Mouse (Mus musculus): ENCODE data around the gene Hsf4. TPM values are rescaled to one million over a fixed set of nuclear protein-coding genes. Genes with fewer than 3 reads are reported as not detected.
A peak's percentile ranks its signal among the peaks of the same experiment; 100 is the strongest.

The Hsf4 gene
- polyA plus RNA-seq, 1 experiment from 2014 or later: not detected

DNA sequence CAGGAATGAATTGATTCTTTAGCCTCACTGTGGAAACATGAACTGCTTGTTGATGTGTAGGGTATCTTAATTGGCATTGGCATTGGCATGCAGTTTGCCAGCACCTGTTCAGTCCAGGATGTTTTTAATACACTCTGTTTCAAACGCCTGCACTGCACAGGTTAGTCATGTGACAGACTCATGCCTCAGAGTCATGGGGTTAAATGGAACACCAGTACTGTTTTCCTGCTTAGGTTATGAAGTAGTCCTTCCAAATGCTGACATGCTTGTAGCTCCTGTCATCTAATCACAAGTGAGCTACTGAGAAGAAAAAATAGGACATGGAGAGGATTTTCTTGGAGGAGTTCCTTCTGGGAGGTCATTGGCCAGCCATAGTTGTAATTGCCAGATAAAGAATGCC, 34.4 kb upstream of the Hsf4 start:
- H3K4me2 ChIP-seq (replicated peaks; ENCODE audit: low read depth, low read length): no peak overlapping the region
- peaks cover 20% of the 10 kb centered on the region for H3K36me3 ChIP-seq (ENCODE audit: control insufficient read depth, insufficient read depth, low read length)
- no peak for ATAC-seq (ENCODE audit: insufficient number of reproducible peaks, insufficient read depth, low FRiP score, low read depth)
- 88% methylated on average over 1 of the region's 1 CpGs for WGBS
- H3K4me3 ChIP-seq (ENCODE audit: low read depth, low read length): no peak overlapping the region
- no peak overlapping the region for H3K9ac ChIP-seq (replicated peaks; ENCODE audit: low read depth, low read length)
- H3K9me3 ChIP-seq (ENCODE audit: control insufficient read depth, low read depth, low read length): no peaks in the 10 kb centered on the region
- H3K27ac ChIP-seq (ENCODE audit: low read length): no peak overlapping the region
- no peaks in the 10 kb centered on the region for H3K27me3 ChIP-seq (ENCODE audit: control insufficient read depth, insufficient read depth, low read length)
- no peaks in the 10 kb centered on the region for H3K4me1 ChIP-seq (ENCODE audit: control insufficient read depth, insufficient read depth, low read length)

DNA sequence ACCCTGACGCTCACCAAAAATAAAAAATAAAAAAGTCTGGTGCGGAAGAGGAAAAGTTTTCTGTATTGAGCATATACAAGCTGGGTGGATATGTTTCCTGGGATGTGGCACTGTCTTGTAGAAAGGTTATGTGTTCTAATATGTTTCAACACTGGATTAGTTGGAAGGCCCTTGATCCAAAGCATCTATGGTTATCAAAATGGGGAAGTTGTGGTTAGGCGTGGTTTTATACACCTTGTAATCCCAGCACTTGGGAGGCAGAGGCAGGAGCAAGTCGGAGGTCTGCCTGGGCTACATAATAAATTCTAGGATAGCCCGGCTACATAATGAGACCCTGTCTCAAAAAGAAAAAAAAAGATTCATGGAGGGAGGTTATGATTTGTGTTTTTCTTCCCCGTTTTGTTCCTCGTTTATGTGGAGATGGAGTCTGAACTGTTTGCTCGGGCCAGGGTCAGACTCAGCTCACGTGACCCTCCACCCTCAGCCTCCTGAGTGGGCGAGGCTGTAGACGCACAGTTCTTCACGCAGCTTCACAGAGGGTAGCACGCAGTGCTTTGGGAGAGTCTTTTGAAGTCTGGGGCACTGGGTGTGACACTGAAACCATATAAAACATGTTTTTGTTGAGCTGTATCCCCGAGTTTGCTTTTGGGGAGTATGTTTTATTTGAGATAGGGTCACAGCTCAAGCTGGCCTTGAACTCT, 32.0 kb upstream of the Hsf4 start:
- Histone ChIP-seq H3K27ac (ENCODE audit: low read length) (no peak overlapping the region), H3K36me3 (ENCODE audit: control insufficient read depth, insufficient read depth, low read length) (peaks cover 30% of the 10 kb centered on the region), H3K4me1 (ENCODE audit: control insufficient read depth, insufficient read depth, low read length) (no peaks in the 10 kb centered on the region), H3K4me2 (replicated peaks; ENCODE audit: low read depth, low read length) (no peak overlapping the region), H3K27me3 (ENCODE audit: control insufficient read depth, insufficient read depth, low read length) (no peaks in the 10 kb centered on the region), H3K9me3 (ENCODE audit: control insufficient read depth, low read depth, low read length) (no peaks in the 10 kb centered on the region), H3K4me3 (ENCODE audit: low read depth, low read length) (no peak overlapping the region), H3K9ac (replicated peaks; ENCODE audit: low read depth, low read length) (no peak overlapping the region)
- WGBS: 83% methylated on average over 14 of the region's 14 CpGs
- no peak for ATAC-seq (ENCODE audit: insufficient number of reproducible peaks, insufficient read depth, low FRiP score, low read depth)

DNA sequence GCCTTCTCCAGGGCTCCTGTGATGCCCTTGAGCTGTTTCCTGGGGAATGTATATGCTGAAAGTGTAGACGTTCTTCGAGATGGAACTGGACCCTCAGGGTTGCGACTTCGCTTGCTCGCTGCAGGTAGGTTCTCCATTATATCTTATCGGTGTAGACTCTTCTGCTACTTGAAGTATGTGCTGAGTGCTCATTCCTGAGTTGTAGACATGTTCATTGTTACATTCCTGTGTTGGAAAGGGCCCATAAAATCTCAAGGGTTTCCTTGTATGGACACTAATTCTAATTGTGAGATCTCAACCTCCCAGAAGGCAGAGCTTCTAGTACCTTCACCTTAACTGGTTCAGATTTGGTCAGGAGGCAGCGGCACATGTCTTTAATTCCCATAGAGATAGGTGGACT, 28.6 kb upstream of the Hsf4 start:
- ATAC-seq (ENCODE audit: insufficient number of reproducible peaks, insufficient read depth, low FRiP score, low read depth): no peak
- Histone ChIP-seq H3K4me2 (replicated peaks; ENCODE audit: low read depth, low read length) (no peak overlapping the region), H3K36me3 (ENCODE audit: control insufficient read depth, insufficient read depth, low read length) (peaks cover 29% of the 10 kb centered on the region), H3K9ac (replicated peaks; ENCODE audit: low read depth, low read length) (no peak overlapping the region), H3K27me3 (ENCODE audit: control insufficient read depth, insufficient read depth, low read length) (no peaks in the 10 kb centered on the region), H3K27ac (ENCODE audit: low read length) (no peak overlapping the region), H3K9me3 (ENCODE audit: control insufficient read depth, low read depth, low read length) (no peaks in the 10 kb centered on the region), H3K4me1 (ENCODE audit: control insufficient read depth, insufficient read depth, low read length) (no peaks in the 10 kb centered on the region), H3K4me3 (ENCODE audit: low read depth, low read length) (no peak overlapping the region)
- 94% methylated on average over 7 of the region's 7 CpGs for WGBS

DNA sequence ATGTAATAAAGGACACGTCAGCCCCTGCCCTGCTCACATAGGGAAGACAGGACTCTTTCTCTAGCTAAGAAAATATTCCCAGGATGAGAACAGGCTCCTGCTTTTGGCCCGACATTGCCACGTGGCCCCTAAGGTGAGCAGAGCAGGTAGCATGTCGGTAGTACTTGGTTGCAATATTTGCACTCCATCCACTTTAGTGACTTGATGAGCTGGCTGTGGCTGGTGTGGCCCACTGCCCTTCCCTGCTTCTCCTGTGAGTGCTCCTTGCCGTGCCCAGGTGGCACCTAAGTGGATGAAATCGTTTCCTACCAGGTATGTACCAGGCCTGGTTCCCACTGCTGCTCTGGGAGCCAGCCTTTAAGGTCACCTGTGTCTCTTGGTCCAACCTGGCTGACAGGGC, 17.6 kb upstream of the Hsf4 start:
- no peak overlapping the region for H3K27ac ChIP-seq (ENCODE audit: low read length)
- ATAC-seq (ENCODE audit: insufficient number of reproducible peaks, insufficient read depth, low FRiP score, low read depth): no peak
- H3K27me3 ChIP-seq (ENCODE audit: control insufficient read depth, insufficient read depth, low read length): no peaks in the 10 kb centered on the region
- H3K36me3 ChIP-seq (ENCODE audit: control insufficient read depth, insufficient read depth, low read length): peaks cover 32% of the 10 kb centered on the region
- 92% methylated on average over 6 of the region's 6 CpGs for WGBS
- H3K9ac ChIP-seq (replicated peaks; ENCODE audit: low read depth, low read length): no peak overlapping the region
- H3K9me3 ChIP-seq (ENCODE audit: control insufficient read depth, low read depth, low read length): no peaks in the 10 kb centered on the region
- no peak overlapping the region for H3K4me2 ChIP-seq (replicated peaks; ENCODE audit: low read depth, low read length)
- no peak overlapping the region for H3K4me3 ChIP-seq (ENCODE audit: low read depth, low read length)
- peaks cover 11% of the 10 kb centered on the region for H3K4me1 ChIP-seq (ENCODE audit: control insufficient read depth, insufficient read depth, low read length)

DNA sequence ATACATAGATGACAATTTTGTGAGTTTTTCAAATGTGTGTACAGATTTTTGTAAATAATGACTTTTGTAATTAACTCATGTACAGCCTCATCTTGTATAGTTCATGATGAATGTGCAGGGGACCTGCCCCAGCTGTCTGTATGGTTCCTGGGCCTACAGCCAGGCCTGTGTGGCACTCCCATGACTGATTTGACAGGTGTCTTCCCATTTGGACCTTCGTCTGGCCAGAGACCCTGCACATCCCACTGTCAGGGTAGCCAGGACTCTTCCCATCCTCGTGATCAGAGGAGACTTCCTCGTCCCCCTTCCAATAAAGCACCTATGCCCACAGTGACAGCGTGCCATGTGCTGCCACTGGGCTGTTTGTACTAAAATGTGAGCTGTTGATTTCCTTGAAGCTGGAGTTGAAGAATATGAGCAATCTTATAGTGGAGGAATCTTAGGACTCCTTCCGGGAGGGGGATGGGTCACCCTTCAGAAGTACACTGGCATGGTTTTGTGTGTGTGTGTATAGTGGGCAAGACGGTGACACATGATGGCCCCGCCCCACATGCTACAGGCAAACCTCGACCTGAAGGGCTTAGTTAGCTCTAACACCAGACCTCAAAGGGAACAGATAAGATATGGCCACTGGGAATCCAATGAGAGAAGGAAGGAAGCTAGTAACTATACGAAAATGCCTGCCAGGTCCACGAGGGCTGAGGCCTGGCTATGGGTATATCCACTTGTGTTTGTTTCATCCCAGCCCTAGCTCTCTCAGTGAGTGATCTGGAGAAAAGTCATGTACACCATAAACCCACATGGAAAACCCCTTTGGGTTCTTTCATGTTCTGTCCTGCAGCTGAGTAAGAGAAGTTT, 16.7 kb upstream of the Hsf4 start:
- H3K27ac ChIP-seq (ENCODE audit: low read length): no peak overlapping the region
- H3K4me3 ChIP-seq (ENCODE audit: low read depth, low read length): no peak overlapping the region
- peaks cover 11% of the 10 kb centered on the region for H3K4me1 ChIP-seq (ENCODE audit: control insufficient read depth, insufficient read depth, low read length)
- H3K9ac ChIP-seq (replicated peaks; ENCODE audit: low read depth, low read length): no peak overlapping the region
- 84% methylated on average over 10 of the region's 10 CpGs for WGBS
- ATAC-seq (ENCODE audit: insufficient number of reproducible peaks, insufficient read depth, low FRiP score, low read depth): no peak
- peaks cover 1% of the 10 kb centered on the region; the same call in 1 of the 2 replicates for H3K27me3 ChIP-seq (ENCODE audit: control insufficient read depth, insufficient read depth, low read length)
- peak overlapping the region; percentile 81; the same call in 1 of the 2 replicates for H3K4me2 ChIP-seq (replicated peaks; ENCODE audit: low read depth, low read length)
- no peaks in the 10 kb centered on the region for H3K9me3 ChIP-seq (ENCODE audit: control insufficient read depth, low read depth, low read length)
- H3K36me3 ChIP-seq (ENCODE audit: control insufficient read depth, insufficient read depth, low read length): peaks cover 31% of the 10 kb centered on the region

DNA sequence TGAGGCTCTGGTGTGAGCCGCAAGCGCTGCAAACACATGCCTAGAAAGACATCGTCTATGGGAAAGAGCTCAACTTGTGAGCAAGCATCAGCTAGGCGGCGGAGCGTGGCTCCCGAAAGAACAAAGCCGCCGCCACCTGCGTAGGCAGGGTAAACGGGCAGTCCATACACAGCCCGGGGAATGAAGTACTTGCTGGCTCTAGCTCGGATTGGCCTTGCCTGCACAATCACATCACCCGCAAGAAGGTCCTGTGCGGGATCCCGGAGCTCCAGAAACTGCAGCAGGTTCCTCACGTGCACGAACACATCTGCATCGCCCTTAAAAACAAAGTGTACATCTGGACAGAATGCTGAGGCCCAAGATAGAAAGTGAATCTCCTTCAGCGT, 15.8 kb upstream of the Hsf4 start:
- Histone ChIP-seq H3K9ac (replicated peaks; ENCODE audit: low read depth, low read length) (no peak overlapping the region), H3K4me3 (ENCODE audit: low read depth, low read length) (peak overlapping the region; percentile 53), H3K27ac (ENCODE audit: low read length) (no peak overlapping the region), H3K4me2 (replicated peaks; ENCODE audit: low read depth, low read length) (peak overlapping the region; percentile 81), H3K4me1 (ENCODE audit: control insufficient read depth, insufficient read depth, low read length) (peaks cover 11% of the 10 kb centered on the region), H3K9me3 (ENCODE audit: control insufficient read depth, low read depth, low read length) (no peaks in the 10 kb centered on the region), H3K36me3 (ENCODE audit: control insufficient read depth, insufficient read depth, low read length) (peaks cover 24% of the 10 kb centered on the region), H3K27me3 (ENCODE audit: control insufficient read depth, insufficient read depth, low read length) (peaks cover 7% of the 10 kb centered on the region)
- no peak for ATAC-seq (ENCODE audit: insufficient number of reproducible peaks, insufficient read depth, low FRiP score, low read depth)
- 41% methylated on average over 20 of the region's 20 CpGs for WGBS

DNA sequence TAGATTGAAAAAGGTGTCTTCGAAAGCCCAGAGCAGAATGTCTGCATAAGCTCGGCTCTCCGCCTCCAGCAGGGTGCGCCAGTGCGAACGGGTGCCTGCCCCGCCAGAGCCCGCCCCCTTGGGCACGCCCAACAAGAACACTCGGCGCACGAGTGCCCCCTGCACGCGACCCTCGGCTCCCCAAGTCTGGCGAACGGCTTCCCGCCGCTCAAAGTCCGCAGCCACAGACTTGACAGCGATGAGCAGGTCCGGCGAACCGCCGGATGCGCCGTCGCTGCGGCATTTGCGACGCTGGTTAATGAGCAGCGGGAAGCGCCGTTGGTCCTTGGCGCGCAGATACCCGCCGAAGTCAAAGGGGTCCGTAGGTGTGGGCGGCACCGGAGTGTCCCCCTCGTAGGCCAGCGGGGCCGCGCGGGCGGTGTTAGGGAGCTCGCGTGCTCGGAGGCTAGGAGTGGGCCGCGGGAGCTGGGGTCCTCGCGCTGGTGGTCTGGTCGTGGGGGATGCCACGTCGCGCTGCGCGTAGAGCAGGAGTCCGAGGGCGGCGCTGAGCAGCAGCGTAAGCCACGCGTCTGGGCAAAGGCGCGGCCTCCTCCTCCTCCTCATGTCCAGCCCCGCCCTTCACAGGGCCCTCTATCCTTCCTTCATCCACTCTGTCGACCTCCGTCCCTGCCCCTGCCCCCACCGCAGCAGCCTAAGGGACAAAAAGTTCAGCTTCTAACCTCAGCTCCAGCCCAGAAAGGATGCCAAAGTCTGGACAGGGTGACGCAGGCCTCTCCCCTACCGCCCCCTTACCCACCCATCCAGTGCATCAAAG, 15.2 kb upstream of the Hsf4 start:
- Histone ChIP-seq H3K36me3 (ENCODE audit: control insufficient read depth, insufficient read depth, low read length) (peaks cover 19% of the 10 kb centered on the region), H3K27me3 (ENCODE audit: control insufficient read depth, insufficient read depth, low read length) (peaks cover 13% of the 10 kb centered on the region), H3K4me3 (ENCODE audit: low read depth, low read length) (peak overlapping the region; percentile 53), H3K9ac (replicated peaks; ENCODE audit: low read depth, low read length) (peak overlapping the region; percentile 45), H3K4me1 (ENCODE audit: control insufficient read depth, insufficient read depth, low read length) (peaks cover 16% of the 10 kb centered on the region), H3K27ac (ENCODE audit: low read length) (peak overlapping the region; percentile 87), H3K4me2 (replicated peaks; ENCODE audit: low read depth, low read length) (peak overlapping the region; percentile 81), H3K9me3 (ENCODE audit: control insufficient read depth, low read depth, low read length) (no peaks in the 10 kb centered on the region)
- ATAC-seq (ENCODE audit: insufficient number of reproducible peaks, insufficient read depth, low FRiP score, low read depth): peak; percentile 82
- WGBS: under 1% methylated on average over 74 of the region's 74 CpGs

DNA sequence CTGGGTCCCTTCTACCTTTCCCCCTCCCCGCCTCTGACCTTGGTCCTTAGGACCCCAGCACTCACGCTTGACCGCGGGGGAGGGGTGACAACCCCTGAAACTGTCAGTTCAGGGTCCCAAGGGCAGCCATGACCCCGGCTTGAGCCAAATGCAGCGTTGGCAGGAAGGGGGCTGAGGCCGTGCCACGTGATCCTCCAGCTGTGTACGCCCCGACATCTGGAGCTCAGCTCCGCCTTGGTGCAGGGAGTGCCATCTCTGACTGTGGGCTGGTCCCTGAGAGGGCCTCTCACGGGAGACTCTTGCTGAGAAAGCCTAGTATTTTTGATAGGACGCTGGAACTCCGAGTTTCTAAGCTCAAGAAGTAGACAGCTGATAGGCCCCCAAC, 14.6 kb upstream of the Hsf4 start, which contains the start of gene B3gnt9:
B3gnt9 (minus strand) TSS at position 188 of the 385 bp plus-strand sequence.
- peak within 1 kb of the TSS; percentile 87 for H3K27ac ChIP-seq (ENCODE audit: low read length)
- ATAC-seq (ENCODE audit: insufficient number of reproducible peaks, insufficient read depth, low FRiP score, low read depth): peak; percentile 76
- under 1% methylated on average over 14 of the region's 14 CpGs for WGBS

More for the DNA sequence above, 14.6 kb upstream of the Hsf4 start, which contains the start of gene B3gnt9:
- H3K4me3 ChIP-seq (ENCODE audit: low read depth, low read length): peak within 1 kb of the TSS; percentile 53
- peak within 1 kb of the TSS; percentile 45 for H3K9ac ChIP-seq (replicated peaks; ENCODE audit: low read depth, low read length)
- H3K36me3 ChIP-seq (ENCODE audit: control insufficient read depth, insufficient read depth, low read length): peaks cover 13% of the 10 kb centered on the region
- H3K4me1 ChIP-seq (ENCODE audit: control insufficient read depth, insufficient read depth, low read length): peaks cover 20% of the 10 kb centered on the region
- no peaks in the 10 kb centered on the region for H3K9me3 ChIP-seq (ENCODE audit: control insufficient read depth, low read depth, low read length)
- peak within 1 kb of the TSS; percentile 81 for H3K4me2 ChIP-seq (replicated peaks; ENCODE audit: low read depth, low read length)
- H3K27me3 ChIP-seq (ENCODE audit: control insufficient read depth, insufficient read depth, low read length): peaks cover 19% of the 10 kb centered on the region

Data from stomach, embryonic 14.5 days (tissue).